Mouse (Mus musculus) cortical plate, adult 2 months (tissue): ENCODE data around the gene Sh3d19. TPM values are rescaled to one million over a fixed set of nuclear protein-coding genes. Genes with fewer than 3 reads are reported as not detected.
A peak's percentile ranks its signal among the peaks of the same experiment; 100 is the strongest.

Experiments used
- H3K27ac ChIP-seq: fragments of 200-500 bp; 2 replicates; pipeline ENCODE4 v1.5.1; 2012; ENCODE audit warnings: low read length, control low read depth, inconsistent platforms; ENCODE audit not compliant: insufficient read depth
- H3K4me1 ChIP-seq: fragments of 200-500 bp; 2 replicates; pipeline ENCODE4 v1.6.1; 2011; ENCODE audit warnings: low read length; ENCODE audit not compliant: control insufficient read depth, insufficient read depth
- H3K4me3 ChIP-seq: fragments of 200-500 bp; 2 replicates; pipeline ENCODE4 v1.5.1; 2011; ENCODE audit warnings: mild to moderate bottlenecking, low read length, control low read depth; ENCODE audit not compliant: insufficient read depth
- CTCF ChIP-seq: fragments of 200-500 bp; IDR thresholded peaks from 2 replicates; pipeline ENCODE4 v1.5.1; 2011; ENCODE audit warnings: mild to moderate bottlenecking, control low read depth, low read length; ENCODE audit not compliant: insufficient read depth; ENCODE audit errors: extremely low read depth
- POLR2A ChIP-seq: fragments of 200-500 bp; IDR thresholded peaks from 2 replicates; pipeline ENCODE4 v1.6.1; 2011; ENCODE audit warnings: mild to moderate bottlenecking, low read length, control low read depth; ENCODE audit not compliant: insufficient read depth; ENCODE audit errors: extremely low read depth
- polyA plus RNA-seq: library from polyadenylated mRNA; depleted of rRNA; stranded (reverse); fragments of >200 nt; gene quantifications from 2 replicates; pipeline ENCODE4 v1.2.3, GENCODE M21; 2012

Sh3d19 gene
- polyA plus RNA-seq, 1 experiment, result 14.7 TPM

DNA sequence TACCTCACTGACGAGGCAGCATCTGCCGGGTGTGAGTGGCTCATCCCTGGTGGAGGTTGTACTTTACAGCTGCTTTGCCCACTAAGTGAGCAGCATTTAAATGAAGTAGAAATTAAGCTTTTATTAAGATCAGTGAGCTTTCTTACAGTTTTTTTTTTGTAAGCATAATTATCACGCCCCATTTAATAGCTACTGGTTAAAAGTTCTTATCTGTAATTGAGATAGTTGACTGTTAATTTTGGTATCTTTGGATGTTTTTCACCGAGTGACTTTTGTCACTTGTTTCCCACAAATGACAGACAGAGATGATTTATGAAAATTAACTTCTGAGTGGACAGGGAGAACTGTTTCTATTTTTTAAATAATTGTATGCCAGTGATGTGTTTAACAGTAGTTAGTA, 134.0 kb downstream of the Sh3d19 start:
- H3K4me3 ChIP-seq, result no peak overlapping the region
- H3K4me1 ChIP-seq, result no peaks in the 10 kb centered on the region; the same call in 1 of the 2 replicates
- TF ChIP-seq CTCF (no peak), POLR2A (no peak)
- H3K27ac ChIP-seq, result no peak overlapping the region

DNA sequence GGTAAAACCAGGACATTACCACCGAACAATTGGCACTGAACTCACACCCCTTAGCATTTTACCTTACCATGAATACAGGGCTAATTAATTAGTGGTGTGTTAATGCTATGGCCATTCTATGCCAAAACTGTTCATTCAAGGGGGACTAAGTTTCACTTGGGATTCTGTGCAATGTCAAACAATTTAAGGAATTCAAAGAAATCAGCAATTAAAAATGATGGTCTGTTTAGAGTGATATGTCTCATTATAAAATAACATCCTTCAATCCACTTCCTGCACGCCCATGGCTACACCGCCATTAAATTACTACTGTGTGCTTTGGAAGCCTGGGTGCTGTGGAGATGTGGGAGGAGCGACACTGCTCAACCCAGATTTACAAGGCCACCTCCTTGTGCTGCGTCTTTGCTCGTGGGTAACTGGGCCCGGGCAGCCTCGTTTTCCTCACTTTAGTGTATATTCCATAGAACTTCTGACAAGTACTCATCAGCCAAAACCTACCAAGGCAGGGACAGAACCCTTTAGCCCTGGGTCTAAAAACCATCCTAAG, 135.2 kb downstream of the Sh3d19 start:
- Histone ChIP-seq H3K27ac (no peak overlapping the region), H3K4me1 (no peaks in the 10 kb centered on the region; the same call in 1 of the 2 replicates), H3K4me3 (no peak overlapping the region)
- TF ChIP-seq CTCF, result no peak
- TF ChIP-seq POLR2A, result no peak

DNA sequence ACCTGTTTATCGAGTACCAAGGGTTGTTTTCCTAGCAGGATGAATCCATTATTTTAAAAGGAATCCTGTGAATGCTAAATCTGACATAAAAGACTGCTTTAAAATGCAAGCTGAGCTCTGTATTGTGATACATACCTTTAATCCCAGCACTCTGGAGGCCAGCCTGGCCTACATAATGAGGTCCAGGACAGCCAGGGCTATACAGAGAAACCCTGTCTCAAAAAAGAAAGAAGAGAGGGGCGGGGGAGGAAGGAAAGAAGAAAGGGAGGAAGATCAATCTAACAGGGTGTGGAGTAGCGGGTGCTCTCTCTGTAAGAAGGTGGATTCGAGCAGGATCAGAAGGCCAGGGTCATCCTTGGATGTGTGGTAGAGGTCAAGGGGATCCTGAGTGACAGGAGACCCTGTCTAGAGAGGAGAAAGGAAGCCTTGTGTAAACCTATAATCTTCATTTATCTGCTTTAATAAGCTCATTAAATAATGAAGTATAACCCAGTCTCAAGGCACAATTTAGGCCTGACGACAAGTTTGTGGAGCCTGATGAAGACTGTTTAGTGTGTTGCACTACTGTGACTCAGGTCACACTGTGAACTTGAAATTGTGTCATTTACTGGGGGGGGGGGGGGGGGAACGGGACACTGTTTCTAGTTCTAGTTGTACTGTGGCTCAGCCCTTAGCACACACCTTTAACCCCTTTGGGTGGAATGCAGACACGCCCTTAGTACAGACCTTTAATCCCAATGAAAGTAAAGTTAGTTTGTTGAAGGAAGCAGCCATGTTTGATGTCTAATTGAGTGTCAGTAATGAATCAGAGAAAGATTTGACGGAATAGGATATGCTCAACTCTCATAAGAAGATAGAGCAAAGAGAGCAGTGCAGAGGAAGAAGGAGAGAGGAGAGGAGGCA, 137.0 kb downstream of the Sh3d19 start:
- Histone ChIP-seq H3K4me3 (no peak overlapping the region), H3K4me1 (no peaks in the 10 kb centered on the region), H3K27ac (no peak overlapping the region)
- TF ChIP-seq CTCF (no peak), POLR2A (no peak)

DNA sequence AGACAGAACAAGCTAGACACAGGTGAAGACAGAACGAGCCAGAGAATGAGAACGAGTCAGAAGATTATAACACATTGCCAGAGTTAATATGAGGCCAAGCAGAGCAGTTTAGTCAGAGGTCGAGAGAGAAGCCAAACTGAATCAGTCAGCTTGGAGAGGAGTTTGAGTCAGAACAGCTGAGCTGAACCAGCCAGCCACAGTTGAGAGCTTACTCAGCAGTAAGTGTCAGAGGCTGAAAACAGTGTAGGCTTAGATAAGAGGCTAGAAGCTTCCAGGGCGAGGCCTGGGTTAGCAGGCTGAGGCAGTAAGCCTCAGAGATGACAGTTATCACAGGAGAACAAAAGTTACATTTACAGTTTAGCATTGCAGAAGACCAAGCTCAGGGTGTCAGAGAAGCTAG, 137.7 kb downstream of the Sh3d19 start:
- TF ChIP-seq POLR2A, result no peak
- H3K4me1 ChIP-seq, result no peaks in the 10 kb centered on the region
- H3K4me3 ChIP-seq, result no peak overlapping the region
- no peak overlapping the region for H3K27ac ChIP-seq

DNA sequence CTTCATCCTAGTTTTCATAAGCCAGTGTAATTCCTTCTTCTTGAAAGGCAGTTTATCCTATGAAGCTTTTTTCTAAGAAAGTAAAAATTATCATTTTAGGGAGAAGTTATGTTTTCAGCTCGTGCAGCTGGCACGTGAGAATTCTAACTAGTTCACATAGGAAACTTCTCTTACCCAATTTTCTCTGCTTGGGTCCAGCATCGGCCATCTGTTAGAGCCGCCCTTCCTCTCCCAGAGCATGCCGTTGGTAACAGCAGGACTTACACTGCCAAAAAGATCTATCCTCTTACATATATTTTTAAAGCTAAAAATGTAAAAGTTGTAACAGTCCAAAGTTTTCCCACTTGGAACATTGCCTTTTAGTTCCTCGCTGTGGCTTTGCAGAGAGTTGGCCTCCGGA, 138.2 kb downstream of the Sh3d19 start:
- Histone ChIP-seq H3K4me1 (no peaks in the 10 kb centered on the region), H3K4me3 (no peak overlapping the region), H3K27ac (no peak overlapping the region)
- no peak for TF ChIP-seq CTCF
- TF ChIP-seq POLR2A, result no peak

DNA sequence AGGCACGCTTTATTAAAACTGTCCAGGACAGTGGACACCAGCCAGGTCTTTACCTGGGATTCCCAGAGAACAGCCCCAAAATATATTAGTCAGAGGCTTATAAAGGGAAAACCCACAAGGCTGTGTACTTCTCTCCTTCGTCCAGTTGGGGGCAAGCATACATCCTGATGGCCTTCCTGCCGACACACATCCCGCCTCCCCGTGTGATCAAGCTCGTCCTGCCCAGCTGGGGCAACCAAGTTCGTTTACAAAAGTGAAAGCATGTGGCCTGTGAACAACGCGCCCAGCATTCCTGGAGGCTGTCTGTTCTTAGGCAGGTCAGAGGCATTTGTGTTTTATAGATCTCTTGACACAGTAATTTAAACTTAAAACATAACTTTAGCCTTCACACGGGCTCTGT, 139.2 kb downstream of the Sh3d19 start:
- H3K4me3 ChIP-seq, result no peak overlapping the region
- peaks cover 1% of the 10 kb centered on the region; the same call in 1 of the 2 replicates for H3K4me1 ChIP-seq
- TF ChIP-seq CTCF, result no peak
- no peak for TF ChIP-seq POLR2A
- no peak overlapping the region for H3K27ac ChIP-seq

DNA sequence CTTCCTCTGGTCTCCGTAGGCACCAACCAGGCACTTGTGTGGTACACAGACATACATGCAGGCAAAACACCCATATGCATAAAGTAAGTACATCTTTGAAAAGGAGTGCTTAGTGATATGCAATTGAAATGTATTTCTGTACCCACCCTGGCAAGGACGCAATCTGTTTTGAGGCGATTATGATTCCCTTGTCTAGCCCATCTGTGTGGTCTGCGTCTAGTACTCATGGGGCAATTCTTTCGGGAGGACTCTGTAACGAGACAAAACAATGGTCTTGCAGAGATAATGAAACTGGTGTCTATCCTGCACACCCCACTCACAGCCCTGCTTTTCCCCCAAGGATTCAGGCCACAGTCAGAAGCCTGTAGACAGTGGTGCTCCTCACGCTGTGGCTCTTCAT, 141.9 kb downstream of the Sh3d19 start:
- TF ChIP-seq POLR2A, result no peak
- TF ChIP-seq CTCF, result no peak
- Histone ChIP-seq H3K4me3 (no peak overlapping the region), H3K27ac (no peak overlapping the region), H3K4me1 (peaks cover 1% of the 10 kb centered on the region; the same call in 1 of the 2 replicates)

DNA sequence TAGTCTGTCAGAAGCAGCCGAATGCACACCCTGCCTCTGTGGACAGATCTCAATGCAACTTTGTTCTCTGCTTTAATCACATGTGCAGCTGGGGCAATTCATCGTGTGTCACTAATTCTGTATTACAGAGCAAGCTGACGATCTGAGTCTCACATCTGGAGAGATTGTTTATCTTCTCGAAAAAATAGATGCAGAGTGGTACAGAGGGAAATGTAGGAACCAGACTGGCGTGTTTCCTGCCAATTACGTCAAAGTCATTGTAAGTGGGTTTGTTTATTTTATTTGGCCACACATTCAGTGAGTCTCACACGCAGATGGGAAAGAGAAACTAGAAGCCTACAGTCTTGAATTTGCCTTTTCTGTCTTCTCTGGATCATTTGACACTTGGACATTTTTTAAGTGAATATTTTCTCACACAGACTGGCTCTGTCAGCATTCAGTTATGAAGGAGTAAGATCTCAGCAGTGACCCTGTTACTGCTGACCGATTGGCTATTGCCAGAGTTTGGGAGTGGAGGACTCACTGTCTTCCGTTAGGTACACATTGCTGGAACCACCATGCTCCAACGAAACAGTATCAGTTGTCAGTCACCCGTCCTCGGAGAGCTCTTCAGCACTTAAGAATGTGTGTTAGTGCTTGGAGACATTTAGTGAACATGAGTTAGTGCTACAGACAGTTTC, 143.9 kb downstream of the Sh3d19 start:
- no peak overlapping the region for H3K4me3 ChIP-seq
- H3K27ac ChIP-seq, result peak overlapping the region; percentile 85
- H3K4me1 ChIP-seq, result peaks cover 1% of the 10 kb centered on the region; the same call in 1 of the 2 replicates
- TF ChIP-seq POLR2A (no peak), CTCF (no peak)

DNA sequence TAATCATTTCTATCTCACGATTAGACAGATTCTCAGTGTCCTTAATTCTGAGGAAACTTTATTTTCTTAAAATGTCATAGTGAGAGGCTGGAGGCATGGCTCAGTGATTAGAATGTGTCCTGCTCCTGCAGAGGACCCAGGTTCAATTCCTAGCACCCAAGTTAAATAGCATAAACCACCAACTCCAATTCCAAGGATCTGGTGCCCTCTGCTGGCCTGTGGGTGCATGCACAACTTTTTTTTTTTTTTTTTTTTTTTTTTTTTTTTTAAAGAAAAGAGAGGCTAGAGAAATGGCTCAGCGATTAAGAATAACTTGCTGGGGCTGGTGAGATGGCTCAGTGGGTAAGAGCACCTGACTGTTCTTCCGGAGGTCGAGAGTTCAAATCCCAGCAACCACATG, 146.0 kb downstream of the Sh3d19 start:
- Histone ChIP-seq H3K4me1 (peaks cover 1% of the 10 kb centered on the region; the same call in 1 of the 2 replicates), H3K4me3 (no peak overlapping the region), H3K27ac (no peak overlapping the region)
- TF ChIP-seq CTCF (0 out of 2 replicates have a peak, but pooled peaks have one; percentile 9), POLR2A (no peak)
